Mouse (Mus musculus) embryonic fibroblast, embryonic 13.5 days (primary cell): Measurements from ENCODE around the gene Ugt1a10.
"Not testable (repeated sequence)": the region's sequence is repeated elsewhere in the genome, so short reads cannot be mapped to it uniquely, and the experiment has no call there.

Source experiments
- CTCF ChIP-seq: IDR thresholded peaks from 2 replicates; pipeline ENCODE4 v1.5.1; 2011; ENCODE audit warnings: mild to moderate bottlenecking, control low read depth, low read length, moderate library complexity, borderline replicate concordance; ENCODE audit not compliant: insufficient read depth
- POLR2A ChIP-seq: IDR thresholded peaks from 2 replicates; pipeline ENCODE4 v1.6.1; 2011; ENCODE audit warnings: low read depth, mild to moderate bottlenecking, control low read depth, low read length, moderate library complexity

GRCm38 (mm10) chr1:88140492-88140891, 85.3 kb downstream of the Ugt1a10 start:
- not testable (repeated sequence) for TF ChIP-seq CTCF, POLR2A
